Mouse (Mus musculus) CH12.LX (cell line): Measurements from ENCODE around the gene Gtf2h4. TPM values are rescaled to one million over a fixed set of nuclear protein-coding genes. Genes with fewer than 3 reads are reported as not detected.

Source experiments
- DNase-seq: peaks from one replicate; pipeline ENCODE4 v3.0.0-alpha.2; 2013; ENCODE audit errors: extremely low read depth
- H3K27ac ChIP-seq: 2 replicates; pipeline ENCODE4 v1.5.1; 2012; ENCODE audit warnings: low read depth, mild to moderate bottlenecking, control low read depth, moderate library complexity; ENCODE audit not compliant: insufficient read depth
- H3K27me3 ChIP-seq: replicated peaks from 2 replicates; pipeline ENCODE3; 2012; ENCODE audit warnings: inconsistent platforms
- H3K36me3 ChIP-seq, 2 experiments: replicated peaks in 1 of 2; 2 replicates each; pipeline versions ENCODE3 to v1.6.1; 2012; ENCODE audit warnings: inconsistent platforms in 1 of 2, low read length in 1 of 2, mild to moderate bottlenecking in 1 of 2, mixed read lengths in 1 of 2, moderate library complexity in 1 of 2; ENCODE audit not compliant: control insufficient read depth in 1 of 2, insufficient read depth in 1 of 2
- H3K4me1 ChIP-seq, 2 experiments: 2 replicates each; pipeline ENCODE4 v1.6.1; 2012; ENCODE audit warnings: inconsistent platforms in 1 of 2, moderate library complexity in 1 of 2; ENCODE audit not compliant: insufficient read depth in 2 of 2, control insufficient read depth in 1 of 2
- H3K4me2 ChIP-seq: 2 replicates; pipeline ENCODE4 v1.6.1; 2012; ENCODE audit warnings: low read depth, mild to moderate bottlenecking, control low read depth; ENCODE audit not compliant: poor library complexity, insufficient read depth, severe bottlenecking
- H3K4me3 ChIP-seq, 3 experiments: fragments of 150-350 bp in 1 of 3; sonication (generic) in 1 of 3; replicated peaks in 1 of 3; 2 replicates each; pipeline versions ENCODE3 to v1.5.1; 2011 to 2012; ENCODE audit warnings: low read depth in 2 of 3, low read length in 2 of 3, mild to moderate bottlenecking in 2 of 3, moderate library complexity in 2 of 3, control low read depth in 1 of 3, improper control_type of control experiment in 1 of 3, inconsistent platforms in 1 of 3, mixed read lengths in 1 of 3; ENCODE audit not compliant: poor library complexity in 1 of 3
- H3K79me2 ChIP-seq: replicated peaks from 2 replicates; pipeline ENCODE4 v1.6.1; 2012; ENCODE audit warnings: mild to moderate bottlenecking, moderate library complexity; ENCODE audit not compliant: control insufficient read depth, poor library complexity, insufficient read depth, severe bottlenecking; ENCODE audit errors: extremely low read depth
- H3K9ac ChIP-seq: 2 replicates; pipeline ENCODE4 v1.6.1; 2012; ENCODE audit warnings: low read depth, mild to moderate bottlenecking, control low read depth, moderate library complexity; ENCODE audit not compliant: insufficient read depth
- H3K9me3 ChIP-seq: replicated peaks from 2 replicates; pipeline ENCODE3; 2012; ENCODE audit warnings: low read length, inconsistent platforms, mixed read lengths
- BHLHE40 ChIP-seq: IDR thresholded peaks from 2 replicates; pipeline ENCODE4 v1.6.1; 2011; ENCODE audit warnings: mild to moderate bottlenecking, low read depth, low read length, improper control_type of control experiment
- CHD2 ChIP-seq: IDR thresholded peaks from 2 replicates; pipeline ENCODE4 v1.6.1; 2011; ENCODE audit warnings: low read length, improper control_type of control experiment
- CTCF ChIP-seq, 2 experiments: IDR thresholded peaks in 1 of 2; conservative IDR thresholded peaks in 1 of 2; 2 replicates each; pipeline ENCODE4 v1.5.1; 2011 to 2012; ENCODE audit warnings: low read depth in 2 of 2, low read length in 2 of 2, improper control_type of control experiment in 1 of 2, inconsistent platforms in 1 of 2, mild to moderate bottlenecking in 1 of 2, moderate library complexity in 1 of 2
- E2F4 ChIP-seq: IDR thresholded peaks from 2 replicates; pipeline ENCODE4 v1.6.1; 2011; ENCODE audit warnings: low read depth, low read length, improper control_type of control experiment; ENCODE audit not compliant: insufficient replicate concordance
- ELF1 ChIP-seq: IDR thresholded peaks from 2 replicates; pipeline ENCODE4 v1.6.1; 2014; ENCODE audit warnings: low read depth, mild to moderate bottlenecking, inconsistent platforms, low read length, improper control_type of control experiment
- EP300 ChIP-seq: IDR thresholded peaks from 2 replicates; pipeline ENCODE4 v1.6.1; 2011; ENCODE audit warnings: low read length, improper control_type of control experiment
- ETS1 ChIP-seq: conservative IDR thresholded peaks from 2 replicates; pipeline ENCODE4 v1.6.1; 2012; ENCODE audit warnings: low read depth, mild to moderate bottlenecking, inconsistent platforms, low read length, improper control_type of control experiment, moderate library complexity
- GABPA ChIP-seq: IDR thresholded peaks from 2 replicates; pipeline ENCODE4 v1.6.1; 2012; ENCODE audit warnings: low read depth, low read length, improper control_type of control experiment, inconsistent platforms; ENCODE audit not compliant: insufficient replicate concordance
- JUN ChIP-seq: IDR thresholded peaks from 2 replicates; pipeline ENCODE4 v1.6.1; 2011; ENCODE audit warnings: low read depth, mild to moderate bottlenecking, low read length, improper control_type of control experiment, moderate library complexity; ENCODE audit not compliant: insufficient read depth
- MAX ChIP-seq: IDR thresholded peaks from 2 replicates; pipeline ENCODE4 v1.6.1; 2011; ENCODE audit warnings: low read length, improper control_type of control experiment
- MAZ ChIP-seq: IDR thresholded peaks from 2 replicates; pipeline ENCODE4 v1.6.1; 2012; ENCODE audit warnings: low read depth, mild to moderate bottlenecking, inconsistent platforms, low read length, improper control_type of control experiment, moderate library complexity
- MEF2A ChIP-seq: IDR thresholded peaks from 2 replicates; pipeline ENCODE4 v1.6.1; 2014; ENCODE audit warnings: low read depth, mild to moderate bottlenecking, inconsistent platforms, low read length, improper control_type of control experiment, borderline replicate concordance
- MXI1 ChIP-seq: IDR thresholded peaks from 2 replicates; pipeline ENCODE4 v1.6.1; 2011; ENCODE audit warnings: mild to moderate bottlenecking, low read depth, low read length, improper control_type of control experiment
- MYC ChIP-seq: IDR thresholded peaks from 2 replicates; pipeline ENCODE4 v1.6.1; 2011; ENCODE audit warnings: low read depth, mild to moderate bottlenecking, improper control_type of control experiment, low read length
- NELFE ChIP-seq: IDR thresholded peaks from 2 replicates; pipeline ENCODE4 v1.6.1; 2011; ENCODE audit warnings: low read depth, low read length, improper control_type of control experiment
- NRF1 ChIP-seq: IDR thresholded peaks from 2 replicates; pipeline ENCODE4 v1.6.1; 2014; ENCODE audit warnings: low read depth, mild to moderate bottlenecking, inconsistent platforms, low read length, improper control_type of control experiment, moderate library complexity
- POLR2A ChIP-seq: IDR thresholded peaks from 2 replicates; pipeline ENCODE4 v1.6.1; 2011; ENCODE audit warnings: low read depth, mild to moderate bottlenecking, improper control_type of control experiment, low read length
- POLR2AphosphoS2 ChIP-seq: IDR thresholded peaks from 2 replicates; pipeline ENCODE4 v1.6.1; 2011; ENCODE audit warnings: low read depth, low read length, improper control_type of control experiment
- RAD21 ChIP-seq: IDR thresholded peaks from 2 replicates; pipeline ENCODE4 v1.6.1; 2011; ENCODE audit warnings: low read depth, mild to moderate bottlenecking, low read length, improper control_type of control experiment, moderate library complexity
- SMC3 ChIP-seq: IDR thresholded peaks from 2 replicates; pipeline ENCODE4 v1.6.1; 2011; ENCODE audit warnings: low read depth, low read length, improper control_type of control experiment
- TBP ChIP-seq: conservative IDR thresholded peaks from 2 replicates; pipeline ENCODE4 v1.6.1; 2011; ENCODE audit warnings: low read depth, low read length, improper control_type of control experiment
- UBTF ChIP-seq: IDR thresholded peaks from 2 replicates; pipeline ENCODE4 v1.6.1; 2012; ENCODE audit warnings: low read depth, mild to moderate bottlenecking, inconsistent platforms, low read length, improper control_type of control experiment, moderate library complexity
- USF1 ChIP-seq: IDR thresholded peaks from 2 replicates; pipeline ENCODE4 v1.6.1; 2014; ENCODE audit warnings: low read depth, mild to moderate bottlenecking, inconsistent platforms, low read length, improper control_type of control experiment
- USF2 ChIP-seq: conservative IDR thresholded peaks from 2 replicates; pipeline ENCODE4 v1.6.1; 2011; ENCODE audit warnings: low read depth, low read length, improper control_type of control experiment
- ZC3H11A ChIP-seq: IDR thresholded peaks from 2 replicates; pipeline ENCODE4 v1.6.1; 2012; ENCODE audit warnings: low read depth, mild to moderate bottlenecking, inconsistent platforms, low read length, improper control_type of control experiment
- ZKSCAN1 ChIP-seq: IDR thresholded peaks from 2 replicates; pipeline ENCODE4 v1.6.1; 2012; ENCODE audit warnings: low read depth, inconsistent platforms, low read length, improper control_type of control experiment, borderline replicate concordance
- ZMIZ1 ChIP-seq: IDR thresholded peaks from 2 replicates; pipeline ENCODE4 v1.6.1; 2012; ENCODE audit warnings: low read depth, mild to moderate bottlenecking, inconsistent platforms, low read length, improper control_type of control experiment
- dilution Hi-C: fragments of 300-500 bp; cut with MboI; formaldehyde crosslinking; loops from 2 replicates; pipeline ENCODE4 v1.14.3; 2020; ENCODE audit warnings: low sequenced_read_pairs; ENCODE audit not compliant: extremely low pct_unique_long_range_greater_than_20kb, extremely low pct_ligation_motif_present
- in situ Hi-C: fragments of 300-500 bp; cut with MboI; formaldehyde crosslinking; loops from 3 replicates; pipeline ENCODE4 v1.14.3; 2019; ENCODE audit warnings: low sequenced_read_pairs, low pct_ligation_motif_present, low pct_unique_long_range_greater_than_20kb, mixed read lengths
- polyA plus RNA-seq: library from polyadenylated mRNA; unstranded; fragments of >175 nt; gene quantifications from 2 replicates; pipeline ENCODE4 v1.2.1, GENCODE M21; 2012; ENCODE audit warnings: low read depth; ENCODE audit not compliant: insufficient read length
- total RNA-seq, 2 experiments: library from RNA; depleted of rRNA; stranded (reverse); fragments of 300-350 nt in 1 of 2; fragments of >200 nt in 1 of 2; gene quantifications; 2 replicates each; pipeline ENCODE4 v1.2.3; 2012 to 2014

Gene Gtf2h4
- total and polyA plus RNA-seq, 3 experiments: 40.0 to 55.7 (median 40.7) TPM

- Histone ChIP-seq H3K4me3 (no peak overlapping the region), H3K9ac (no peak overlapping the region; the same call in 1 of the 2 replicates), H3K79me2 (no peaks in the 10 kb centered on the region), H3K27ac (no peak overlapping the region), H3K36me3 (no peaks in the 10 kb centered on the region), H3K9me3 (no peaks in the 10 kb centered on the region), H3K27me3 (peaks cover 30% of the 10 kb centered on the region), H3K4me1 (peaks cover 7 to 14% of the 10 kb centered on the region in 2 experiments), H3K4me2 (peak overlapping the region; percentile 99; the same call in 1 of the 2 replicates)
- TF ChIP-seq POLR2A (peak; percentile 45), NELFE (0 out of 2 replicates have a peak, but pooled peaks have one; percentile 25), USF2 (no peak)
- DNase-seq: peak; percentile 67
- in situ Hi-C loops (no loop called here), dilution Hi-C loops (no loop called here)
Measured at GRCm38 (mm10) chr17:35636363-35636762, 37.2 kb downstream of the Gtf2h4 start.

GRCm38 (mm10) chr17:35635699-35636111 lies 37.8 kb downstream of the Gtf2h4 start:
- Histone ChIP-seq H3K4me1 (peaks cover 7 to 11% of the 10 kb centered on the region in 2 experiments), H3K27me3 (peaks cover 32% of the 10 kb centered on the region), H3K27ac (no peak overlapping the region), H3K9ac (peak overlapping the region; percentile 22), H3K4me3 (peak overlapping the region; percentile 39 to 61 (median 45)), H3K36me3 (no peaks in the 10 kb centered on the region), H3K79me2 (no peaks in the 10 kb centered on the region), H3K4me2 (peak overlapping the region; percentile 99), H3K9me3 (no peaks in the 10 kb centered on the region)
- peak; percentile 42; the same call in 1 of the 2 replicates for TF ChIP-seq ELF1
- no peak for TF ChIP-seq POLR2AphosphoS2
- no peak for TF ChIP-seq UBTF
- TF ChIP-seq MEF2A: no peak
- peak; percentile 62 for TF ChIP-seq RAD21
- no peak for TF ChIP-seq MAX
- no peak for TF ChIP-seq ZMIZ1
- TF ChIP-seq CTCF (conservative IDR thresholded peaks at IDR 0.05 in 1 of 2, IDR thresholded peaks at IDR 0.05 in 1 of 2; ENCODE audit: low read depth in 2 of 2, low read length in 2 of 2): peak; percentile 61 to 82
- TF ChIP-seq MXI1: no peak
- TF ChIP-seq ETS1: no peak
- no peak for TF ChIP-seq E2F4
- TF ChIP-seq CHD2: no peak
- peak; percentile 69 for TF ChIP-seq SMC3
- no peak for TF ChIP-seq USF1
- TF ChIP-seq BHLHE40: no peak
- no peak for TF ChIP-seq NRF1
- no peak for TF ChIP-seq JUN
- peak; percentile 66; the same call in 1 of the 2 replicates for TF ChIP-seq MYC
- no peak; the same call in 1 of the 2 replicates for TF ChIP-seq MAZ
- TF ChIP-seq EP300: no peak
- TF ChIP-seq TBP: no peak
- TF ChIP-seq ZKSCAN1: no peak
- no peak for TF ChIP-seq GABPA
- TF ChIP-seq ZC3H11A: no peak
- DNase-seq: peak; percentile 80
- in situ Hi-C loops: no loop called here
- dilution Hi-C loops: no loop called here
